Mouse (Mus musculus) myocyte (in vitro differentiated cells): Measurements from ENCODE around the gene Ubtf.

ENCODE experiments used
- CEBPB ChIP-seq: IDR thresholded peaks from 2 replicates; pipeline ENCODE4 v1.6.1; 2011; ENCODE audit warnings: mild to moderate bottlenecking, moderate library complexity; ENCODE audit not compliant: poor library complexity, insufficient read depth, severe bottlenecking
- E2F4 ChIP-seq: IDR thresholded peaks from one replicate; pipeline ENCODE4 v1.6.1; 2011; ENCODE audit warnings: mild to moderate bottlenecking, control low read depth, moderate library complexity; ENCODE audit not compliant: insufficient read depth
- MAX ChIP-seq: IDR thresholded peaks from one replicate; pipeline ENCODE4 v1.6.1; 2011; ENCODE audit warnings: low read depth, mild to moderate bottlenecking, control low read depth
- MYOD1 ChIP-seq, 3 experiments: IDR thresholded peaks; one replicate each; pipeline ENCODE4 v1.6.1; 2011; ENCODE audit warnings: control low read depth in 2 of 3, low read depth in 2 of 3, mild to moderate bottlenecking in 2 of 3, moderate library complexity in 1 of 3; ENCODE audit not compliant: insufficient read length in 2 of 3, control insufficient read depth in 1 of 3
- MYOG ChIP-seq, 3 experiments: IDR thresholded peaks; one replicate each; pipeline ENCODE4 v1.6.1; 2011; ENCODE audit warnings: control low read depth in 2 of 3, low read depth in 2 of 3, mild to moderate bottlenecking in 2 of 3; ENCODE audit not compliant: insufficient read length in 2 of 3, control insufficient read depth in 1 of 3, insufficient read depth in 1 of 3
- POLR2A ChIP-seq: IDR thresholded peaks from one replicate; pipeline ENCODE4 v1.6.1; 2011; ENCODE audit warnings: low read depth, mild to moderate bottlenecking, control low read depth, moderate library complexity; ENCODE audit not compliant: insufficient read length
- POLR2AphosphoS2 ChIP-seq: IDR thresholded peaks from one replicate; pipeline ENCODE4 v1.6.1; 2011; ENCODE audit warnings: low read depth, control low read depth; ENCODE audit not compliant: insufficient read length
- REST ChIP-seq: IDR thresholded peaks from one replicate; pipeline ENCODE4 v1.6.1; 2011; ENCODE audit warnings: mild to moderate bottlenecking, control low read depth, moderate library complexity; ENCODE audit not compliant: insufficient read depth, insufficient read length
- SRF ChIP-seq: IDR thresholded peaks from one replicate; pipeline ENCODE4 v1.6.1; 2011; ENCODE audit warnings: low read depth; ENCODE audit not compliant: control insufficient read depth, insufficient read length
- TCF12 ChIP-seq: IDR thresholded peaks from one replicate; pipeline ENCODE4 v1.6.1; 2011; ENCODE audit warnings: mild to moderate bottlenecking, control low read depth; ENCODE audit not compliant: poor library complexity, insufficient read depth, severe bottlenecking
- TCF3 ChIP-seq: IDR thresholded peaks from one replicate; pipeline ENCODE4 v1.6.1; 2011; ENCODE audit warnings: low read depth, control low read depth; ENCODE audit not compliant: insufficient read length
- USF1 ChIP-seq: IDR thresholded peaks from one replicate; pipeline ENCODE4 v1.6.1; 2011; ENCODE audit warnings: low read depth, mild to moderate bottlenecking, control low read depth, moderate library complexity

- TF ChIP-seq POLR2A = no peak
- TF ChIP-seq MAX = no peak
- no peak for TF ChIP-seq SRF
- peak; percentile 38 for TF ChIP-seq POLR2AphosphoS2
- no peak for TF ChIP-seq TCF3
- no peak for TF ChIP-seq USF1
- no peak for TF ChIP-seq TCF12
- TF ChIP-seq MYOD1 (IDR thresholded peaks at IDR 0.05; ENCODE audit: control insufficient read depth in 1 of 3, insufficient read length in 2 of 3, low read depth in 2 of 3) = no peak
- TF ChIP-seq MYOG (IDR thresholded peaks at IDR 0.05; ENCODE audit: control insufficient read depth in 1 of 3, insufficient read depth in 1 of 3, insufficient read length in 2 of 3, low read depth in 2 of 3) = no peak
- no peak for TF ChIP-seq E2F4
- no peak for TF ChIP-seq REST
- no peak for TF ChIP-seq CEBPB
Observed at GRCm38 (mm10) chr11:102311966-102312365, 7.6 kb downstream of the Ubtf start.
